Mouse (Mus musculus) limb, embryonic 11.5 days (tissue): ENCODE measurements around the gene H13. TPM values are rescaled to one million over a fixed set of nuclear protein-coding genes. Genes with fewer than 3 reads are reported as not detected.
"Not testable (repeated sequence)": the region's sequence is repeated elsewhere in the genome, so short reads cannot be mapped to it uniquely, and the experiment has no call there.

Experiments used
- ATAC-seq: fragments of 200-750 bp; cut with Nextera tagmentation; 2 replicates; pipeline ENCODE4 v1.8.0; 2017; ENCODE audit warnings: low read depth; ENCODE audit not compliant: insufficient number of reproducible peaks, low FRiP score, low TSS enrichment
- DNase-seq: peaks from one replicate; pipeline ENCODE4 v3.0.0-alpha.2; 2015; ENCODE audit warnings: low spot score
- H3K27ac ChIP-seq: fragments of 300-500 bp; sonication (generic); replicated peaks from 2 replicates; pipeline ENCODE4 v1.5.1; 2014; ENCODE audit warnings: low read depth, mild to moderate bottlenecking, low read length
- H3K27me3 ChIP-seq: fragments of 300-500 bp; sonication (generic); 2 replicates; pipeline ENCODE4 v1.6.1; 2014; ENCODE audit warnings: mild to moderate bottlenecking, low read length, mixed read lengths; ENCODE audit not compliant: control insufficient read depth, insufficient read depth
- H3K36me3 ChIP-seq: fragments of 300-500 bp; sonication (generic); 2 replicates; pipeline ENCODE4 v1.6.1; 2014; ENCODE audit warnings: mild to moderate bottlenecking, low read length, moderate library complexity, mixed read lengths; ENCODE audit not compliant: control insufficient read depth, insufficient read depth
- H3K4me1 ChIP-seq: fragments of 300-500 bp; sonication (generic); 2 replicates; pipeline ENCODE4 v1.6.1; 2014; ENCODE audit warnings: low read length, mixed read lengths; ENCODE audit not compliant: control insufficient read depth, insufficient read depth
- H3K4me2 ChIP-seq: fragments of 300-500 bp; sonication (generic); 2 replicates; pipeline ENCODE4 v1.6.1; 2014; ENCODE audit warnings: low read depth, mild to moderate bottlenecking, moderate library complexity; ENCODE audit not compliant: severe bottlenecking
- H3K4me3 ChIP-seq: fragments of 300-500 bp; sonication (generic); 2 replicates; pipeline ENCODE4 v1.5.1; 2014; ENCODE audit warnings: low read depth, low read length
- H3K9ac ChIP-seq: fragments of 300-500 bp; sonication (generic); 2 replicates; pipeline ENCODE4 v1.6.1; 2014; ENCODE audit warnings: mild to moderate bottlenecking, low read length
- H3K9me3 ChIP-seq: fragments of 300-500 bp; sonication (generic); 2 replicates; pipeline ENCODE4 v1.6.1; 2016; ENCODE audit warnings: low read length; ENCODE audit not compliant: control insufficient read depth
- WGBS: fragments of 180-500 bp; shearing (Covaris S2); extraction: QIAGEN DNeasy Blood & Tissue Kit; methylation state at CpG from one replicate; pipeline ENCODE4 v1.1.7; 2014; 5-methylcytosine and 5-hydroxymethylcytosine counted together
- polyA plus RNA-seq: library from polyadenylated mRNA; unstranded; fragments of >200 nt; fragmentation: Nextera tagmentation; extraction: Ambion mirVana; gene quantifications from 2 replicates; pipeline ENCODE4 v1.2.1, GENCODE M21; 2014

Gene H13
- polyA plus RNA-seq, 1 experiment from 2014 or later = 126 TPM

DNA sequence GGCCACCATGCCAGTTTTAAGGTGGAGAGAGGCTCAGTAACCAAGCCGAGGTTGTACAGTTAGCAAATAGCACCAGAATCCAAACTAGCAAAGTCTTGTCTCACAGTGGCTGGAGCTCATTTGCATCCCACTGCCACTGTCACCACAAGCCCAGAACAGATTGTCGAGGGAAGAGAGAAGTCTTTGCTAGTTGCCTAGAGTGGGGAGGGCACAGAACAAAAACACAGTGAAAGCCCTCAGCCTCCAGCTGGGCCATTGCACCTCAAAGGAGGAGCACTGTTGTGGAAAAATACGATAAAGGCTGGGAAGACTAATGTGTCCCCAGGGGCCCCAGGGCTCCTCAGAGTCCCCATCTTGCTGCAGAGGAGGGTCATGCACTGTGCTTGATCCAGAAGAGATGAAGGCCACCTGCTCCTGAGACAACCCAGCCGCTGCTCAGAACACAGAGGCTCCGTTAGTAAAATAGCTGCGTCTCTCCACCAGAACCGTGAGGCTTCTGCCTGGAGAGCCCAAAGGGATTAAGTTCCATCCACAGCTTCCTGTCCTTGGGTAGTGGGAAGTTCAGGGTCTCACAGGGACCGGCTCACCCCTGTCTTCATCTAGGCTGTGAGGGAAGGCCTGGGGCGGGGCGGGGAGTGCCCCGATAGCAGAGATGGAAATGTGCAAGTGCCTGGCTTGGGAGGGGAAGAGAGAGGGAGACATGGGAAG lies 29.7 kb upstream of the H13 start:
- no peak overlapping the region for H3K4me3 ChIP-seq
- H3K4me1 ChIP-seq = no peaks in the 10 kb centered on the region
- ATAC-seq (no peak), DNase-seq (no peak)
- H3K27me3 ChIP-seq = no peaks in the 10 kb centered on the region
- H3K9me3 ChIP-seq = no peaks in the 10 kb centered on the region
- H3K36me3 ChIP-seq = no peaks in the 10 kb centered on the region
- 40% methylated on average over 11 of the region's 11 CpGs for WGBS
- H3K27ac ChIP-seq = no peak overlapping the region
- H3K4me2 ChIP-seq = no peak overlapping the region
- H3K9ac ChIP-seq = no peak overlapping the region

DNA sequence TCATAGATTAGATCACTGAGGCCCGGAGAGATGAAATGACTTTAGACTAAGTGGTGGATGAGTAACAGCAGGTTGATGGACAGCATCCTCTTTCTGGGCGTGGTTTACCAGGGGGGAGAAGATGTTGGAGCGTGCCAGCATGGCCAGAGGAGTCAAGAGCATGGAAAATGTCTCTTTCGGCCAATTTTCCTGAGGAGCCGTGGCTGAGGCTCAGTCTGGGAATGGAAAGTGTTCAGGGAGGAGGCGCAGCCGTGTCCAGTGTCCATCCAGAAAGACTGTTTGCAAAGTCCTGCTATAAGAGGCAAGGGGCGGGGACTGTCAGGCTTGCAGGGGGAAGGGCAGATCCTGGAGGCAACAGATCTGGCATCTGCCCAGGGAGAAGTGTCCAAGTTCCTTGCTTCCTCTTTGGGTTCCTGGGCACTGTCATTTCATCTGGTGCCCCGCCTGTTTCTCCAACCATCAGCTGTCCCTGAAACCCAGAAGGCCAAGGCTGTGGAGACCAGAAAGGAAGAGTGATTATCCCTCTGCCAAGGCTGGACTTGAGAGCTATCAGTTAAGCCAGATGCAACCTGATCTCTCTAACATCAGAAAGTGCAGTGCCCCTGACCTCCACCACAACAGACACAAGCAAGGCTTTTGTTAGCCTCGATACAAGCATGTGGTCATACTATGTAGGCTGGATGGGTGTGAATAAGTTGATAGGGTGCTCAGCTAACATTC lies 16.2 kb upstream of the H13 start:
- Histone ChIP-seq H3K36me3 (no peaks in the 10 kb centered on the region), H3K4me2 (no peak overlapping the region; the same call in 1 of the 2 replicates), H3K27ac (no peak overlapping the region), H3K9ac (no peak overlapping the region), H3K27me3 (no peaks in the 10 kb centered on the region), H3K9me3 (no peaks in the 10 kb centered on the region), H3K4me1 (no peaks in the 10 kb centered on the region), H3K4me3 (no peak overlapping the region)
- DNase-seq = no peak
- no peak for ATAC-seq
- WGBS = 75% methylated on average over 10 of the region's 10 CpGs

DNA sequence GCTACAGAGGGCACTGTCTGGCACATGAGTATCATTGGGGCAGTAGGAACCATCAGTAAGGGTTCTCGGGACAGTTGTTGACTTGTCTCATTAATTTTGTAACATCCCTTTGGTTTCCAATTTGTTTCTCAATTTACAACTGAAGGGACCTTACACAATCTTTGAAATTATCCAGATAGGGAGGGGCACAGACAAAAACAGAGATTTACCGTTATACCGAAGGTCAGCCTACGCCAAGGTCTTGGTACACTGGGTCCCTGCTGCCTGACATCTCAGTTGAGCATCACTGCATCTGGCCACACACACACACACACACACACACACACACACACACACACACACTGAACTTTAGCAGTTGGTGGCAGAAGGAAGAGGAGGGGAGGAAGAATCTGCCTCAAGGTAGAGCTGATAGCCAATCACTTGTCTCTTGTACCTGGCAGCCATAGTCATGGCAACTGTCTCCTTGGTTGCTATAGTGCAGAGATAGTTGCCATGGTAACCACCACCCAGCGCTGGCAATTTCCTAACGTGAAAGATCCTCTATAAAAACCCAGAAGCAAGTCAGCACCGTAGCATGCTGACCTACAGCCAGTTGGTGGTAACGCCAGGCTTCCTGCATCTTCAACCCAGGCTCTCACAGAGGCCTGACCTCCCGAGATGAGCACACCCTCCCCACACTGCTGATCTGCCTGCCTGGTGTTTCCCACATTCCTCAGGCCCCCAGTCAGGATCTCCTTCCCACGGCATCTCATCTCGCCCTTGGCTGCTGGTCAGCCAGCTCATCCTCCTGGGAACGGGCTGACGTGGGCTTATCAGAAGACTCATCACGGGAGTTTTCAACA lies 15.2 kb upstream of the H13 start:
- 53% methylated on average over 14 of the region's 14 CpGs for WGBS
- no peaks in the 10 kb centered on the region for H3K27me3 ChIP-seq
- no peaks in the 10 kb centered on the region for H3K36me3 ChIP-seq
- H3K9ac ChIP-seq = no peak overlapping the region
- no peaks in the 10 kb centered on the region for H3K9me3 ChIP-seq
- H3K4me1 ChIP-seq = no peaks in the 10 kb centered on the region
- no peak overlapping the region for H3K27ac ChIP-seq
- no peak overlapping the region for H3K4me3 ChIP-seq
- ATAC-seq (no peak), DNase-seq (no peak)
- no peak overlapping the region for H3K4me2 ChIP-seq

DNA sequence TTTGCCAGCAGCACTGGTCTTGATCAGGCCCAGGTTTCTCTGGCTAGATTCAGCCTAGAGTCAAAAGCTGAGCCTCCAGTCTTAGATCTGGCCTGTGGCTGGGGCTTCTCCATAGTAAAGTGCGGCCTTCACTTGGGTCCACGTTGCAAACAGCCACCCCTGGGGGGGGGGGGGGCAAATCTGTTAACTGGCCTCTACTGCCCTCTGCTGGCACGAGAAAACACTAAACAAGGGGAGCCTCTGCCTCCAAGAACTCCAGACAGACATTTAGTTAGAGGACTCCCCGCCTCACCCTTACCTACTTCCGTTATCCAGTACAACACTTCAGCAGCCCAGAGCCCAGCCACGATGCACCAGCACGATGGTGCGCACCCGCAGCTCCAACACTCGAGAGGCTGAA lies 11.9 kb upstream of the H13 start:
- Histone ChIP-seq H3K27me3 (no peaks in the 10 kb centered on the region), H3K9me3 (no peaks in the 10 kb centered on the region), H3K4me1 (no peaks in the 10 kb centered on the region), H3K27ac (no peak overlapping the region), H3K9ac (no peak overlapping the region), H3K36me3 (no peaks in the 10 kb centered on the region), H3K4me3 (no peak overlapping the region), H3K4me2 (no peak overlapping the region)
- ATAC-seq (no peak), DNase-seq (no peak)
- WGBS = 60% methylated on average over 10 of the region's 10 CpGs

DNA sequence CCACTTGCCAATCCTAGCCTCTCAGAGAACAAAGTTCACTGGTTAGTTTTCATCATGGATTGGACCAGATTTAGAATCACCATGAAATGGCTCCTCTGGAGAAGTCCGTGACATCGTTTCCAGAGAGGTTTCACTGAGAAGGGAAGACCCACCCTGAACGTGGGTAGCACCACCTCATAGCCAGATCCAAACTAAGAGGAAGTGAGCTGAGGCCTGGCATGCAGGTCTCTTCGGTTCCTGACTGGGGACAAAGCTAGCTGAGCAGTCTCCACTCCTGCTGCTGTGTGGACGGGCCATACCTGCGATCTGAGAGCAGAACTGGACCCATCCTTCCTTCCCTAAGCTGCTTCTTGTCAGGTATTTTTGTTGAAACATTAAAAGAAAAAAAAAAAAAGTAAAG lies 8.1 kb upstream of the H13 start:
- Histone ChIP-seq H3K9me3 (no peaks in the 10 kb centered on the region), H3K27ac (no peak overlapping the region)

DNA sequence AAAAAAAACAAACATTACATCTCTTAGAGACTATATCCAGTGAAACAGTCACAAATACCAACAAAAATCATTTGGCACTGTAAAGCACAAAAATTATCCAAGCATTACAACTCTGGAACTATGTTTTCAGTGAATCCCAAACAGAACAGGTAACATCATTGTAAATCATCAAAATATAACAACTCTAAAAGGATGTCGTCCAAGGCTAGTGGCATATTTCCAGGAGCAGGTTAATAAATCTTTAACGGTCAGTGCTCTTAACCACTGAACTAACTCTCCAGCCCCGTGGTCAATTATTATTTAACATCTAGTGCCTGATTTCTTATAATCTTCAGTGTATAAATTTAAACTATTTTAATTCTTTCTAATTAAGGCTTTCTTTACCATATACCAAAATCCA lies 3.1 kb upstream of the H13 start:
- H3K9ac ChIP-seq, H3K4me2 ChIP-seq, H3K27me3 ChIP-seq, H3K4me1 ChIP-seq, ATAC-seq, H3K27ac ChIP-seq, DNase-seq, H3K36me3 ChIP-seq, H3K4me3 ChIP-seq, H3K9me3 ChIP-seq: not testable (repeated sequence)
- 71% methylated on average over 3 of the region's 3 CpGs for WGBS

More for the DNA sequence above, 8.1 kb upstream of the H13 start:
- Histone ChIP-seq H3K4me2 (no peak overlapping the region), H3K36me3 (no peaks in the 10 kb centered on the region), H3K4me1 (no peaks in the 10 kb centered on the region), H3K9ac (no peak overlapping the region), H3K4me3 (no peak overlapping the region), H3K27me3 (no peaks in the 10 kb centered on the region)
- 82% methylated on average over 6 of the region's 6 CpGs for WGBS
- no peak for ATAC-seq
- no peak for DNase-seq

DNA sequence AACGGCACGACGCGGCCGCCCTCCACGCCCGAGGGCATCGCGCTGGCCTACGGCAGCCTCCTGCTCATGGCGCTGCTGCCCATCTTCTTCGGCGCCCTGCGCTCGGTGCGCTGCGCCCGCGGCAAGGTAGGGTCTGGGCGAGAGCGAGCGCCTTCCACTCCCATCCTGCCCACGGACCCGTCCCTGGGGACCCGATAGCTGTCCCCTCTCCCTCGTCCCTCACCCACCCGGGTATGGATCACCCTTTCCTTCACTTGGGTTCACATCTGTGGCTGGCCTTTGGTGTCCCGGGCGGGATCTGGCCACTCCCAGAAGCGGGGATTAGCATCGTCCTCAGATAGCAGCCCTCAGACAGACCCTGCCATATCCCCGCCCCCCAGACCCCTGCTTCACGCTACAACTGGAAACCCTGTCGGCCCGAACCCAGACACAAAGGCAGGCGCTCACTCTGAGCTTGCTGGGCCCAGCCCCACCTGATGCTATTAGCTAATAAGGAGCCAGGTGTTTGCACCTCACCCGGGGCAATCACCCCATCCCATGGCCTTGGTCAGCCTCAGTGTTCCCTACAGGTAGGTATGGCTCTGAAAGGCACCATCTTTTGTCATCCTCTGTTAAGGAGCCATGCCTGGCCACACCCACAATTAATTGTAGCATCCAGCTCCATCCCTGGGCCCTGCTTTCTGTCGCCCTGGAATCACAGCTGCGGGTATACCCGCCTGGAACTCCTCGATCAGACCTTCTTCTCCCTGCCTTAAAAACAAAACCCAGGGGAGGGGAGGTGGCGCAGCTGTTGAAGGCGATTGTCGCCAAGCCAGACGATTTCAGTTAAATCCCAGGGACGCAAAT lies 601 bp downstream of the H13 start:
- Histone ChIP-seq H3K27ac (peak overlapping the region; percentile 91), H3K4me3 (peak overlapping the region; percentile 100)
- WGBS = 1% methylated on average over 45 of the region's 46 CpGs

More for the DNA sequence above, 601 bp downstream of the H13 start:
- ATAC-seq (peak; percentile 80), DNase-seq (peak; percentile 80)
- H3K4me1 ChIP-seq = peaks cover 19% of the 10 kb centered on the region
- H3K27me3 ChIP-seq = no peaks in the 10 kb centered on the region
- peak overlapping the region; percentile 87 for H3K4me2 ChIP-seq
- H3K9ac ChIP-seq = peak overlapping the region; percentile 98
- H3K36me3 ChIP-seq = no peaks in the 10 kb centered on the region
- H3K9me3 ChIP-seq = no peaks in the 10 kb centered on the region
